Mouse (Mus musculus): ENCODE measurements around the gene Fgd2. TPM values are rescaled to one million over a fixed set of nuclear protein-coding genes. Genes with fewer than 3 reads are reported as not detected.

The Fgd2 gene
- total and polyA plus RNA-seq, 2 experiments: 7.6 to 8.8 TPM

GRCm38 (mm10) chr17:29428213-29428612, 67.5 kb downstream of the Fgd2 start:
- 54% methylated on average over 8 of the region's 8 CpGs for WGBS
- no peak for DNase-seq (ENCODE audit: extremely low read depth, low read depth, low spot score)
- Histone ChIP-seq H3K4me1 (ENCODE audit: control insufficient read depth, insufficient read depth, low read length) (peaks cover 12% of the 10 kb centered on the region), H3K9ac (ENCODE audit: low read depth, low read length) (no peak overlapping the region), H3K36me3 (ENCODE audit: control insufficient read depth, insufficient read depth, low read length) (no peaks in the 10 kb centered on the region), H3K27me3 (ENCODE audit: control insufficient read depth, insufficient read depth, low read length) (no peaks in the 10 kb centered on the region), H3K79me2 (ENCODE audit: control insufficient read depth, insufficient read depth, low read length) (no peaks in the 10 kb centered on the region), H3K4me3 (ENCODE audit: insufficient read depth, low read depth, low read length) (no peak overlapping the region), H3K27ac (replicated peaks; ENCODE audit: insufficient read depth, low read depth, low read length) (no peak overlapping the region)
- TF ChIP-seq CTCF (IDR thresholded peaks at IDR 0.05; ENCODE audit: low read depth, low read length) (no peak), POLR2A (IDR thresholded peaks at IDR 0.05; ENCODE audit: extremely low read depth, insufficient read depth, low read length) (no peak)

GRCm38 (mm10) chr17:29428826-29429225, 68.1 kb downstream of the Fgd2 start:
- H3K27me3 ChIP-seq (ENCODE audit: control insufficient read depth, insufficient read depth, low read length): no peaks in the 10 kb centered on the region
- no peak overlapping the region for H3K4me3 ChIP-seq (ENCODE audit: insufficient read depth, low read depth, low read length)
- H3K79me2 ChIP-seq (ENCODE audit: control insufficient read depth, insufficient read depth, low read length): no peaks in the 10 kb centered on the region
- no peak overlapping the region for H3K27ac ChIP-seq (replicated peaks; ENCODE audit: insufficient read depth, low read depth, low read length)
- TF ChIP-seq POLR2A (IDR thresholded peaks at IDR 0.05; ENCODE audit: extremely low read depth, insufficient read depth, low read length): no peak
- TF ChIP-seq CTCF (IDR thresholded peaks at IDR 0.05; ENCODE audit: low read depth, low read length): no peak
- no peaks in the 10 kb centered on the region for H3K36me3 ChIP-seq (ENCODE audit: control insufficient read depth, insufficient read depth, low read length)
- no peak for DNase-seq (ENCODE audit: extremely low read depth, low read depth, low spot score)
- H3K9ac ChIP-seq (ENCODE audit: low read depth, low read length): no peak overlapping the region
- 80% methylated on average over 2 of the region's 2 CpGs for WGBS
- peaks cover 12% of the 10 kb centered on the region for H3K4me1 ChIP-seq (ENCODE audit: control insufficient read depth, insufficient read depth, low read length)

Other genes starting within 250 kb of the Fgd2 start
- 0.07 TPM in 1 of 2 replicates, not detected in the other for gene Rab44, start 246.8 kb upstream of the Fgd2 start, total RNA-seq (2014; rRNA removed)
- gene Rab44, start 246.8 kb upstream of the Fgd2 start, polyA plus RNA-seq (2012; rRNA removed): 0.15 TPM in 1 of 2 replicates, not detected in the other
- gene Cpne5, start 122.7 kb upstream of the Fgd2 start, total RNA-seq (2014; rRNA removed): not detected in 2 replicates
- not detected in 2 replicates for gene Cpne5, start 122.7 kb upstream of the Fgd2 start, polyA plus RNA-seq (2012; rRNA removed)
- gene Ppil1, start 96.7 kb upstream of the Fgd2 start, total RNA-seq (2014; rRNA removed): 14.7 and 17.1 TPM in 2 replicates
- gene Ppil1, start 96.7 kb upstream of the Fgd2 start, polyA plus RNA-seq (2012; rRNA removed): 10.4 and 14.1 TPM in 2 replicates
- gene BC004004, start 92.1 kb upstream of the Fgd2 start, total RNA-seq (2014; rRNA removed): 85.9 and 94.0 TPM in 2 replicates
- 113 and 114 TPM in 2 replicates for gene BC004004, start 92.1 kb upstream of the Fgd2 start, polyA plus RNA-seq (2012; rRNA removed)
- gene Pi16, start 43.2 kb upstream of the Fgd2 start, total RNA-seq (2014; rRNA removed): 0.13 and 0.28 TPM in 2 replicates
- 0.07 and 0.10 TPM in 2 replicates for gene Pi16, start 43.2 kb upstream of the Fgd2 start, polyA plus RNA-seq (2012; rRNA removed)
- gene Mtch1, start 13.0 kb upstream of the Fgd2 start, total RNA-seq (2014; rRNA removed): 82.7 and 93.8 TPM in 2 replicates
- gene Mtch1, start 13.0 kb upstream of the Fgd2 start, polyA plus RNA-seq (2012; rRNA removed): 136 and 143 TPM in 2 replicates
- 8.9 and 9.5 TPM in 2 replicates for gene Pim1, start 129.8 kb downstream of the Fgd2 start, total RNA-seq (2014; rRNA removed)
- 16.0 and 16.4 TPM in 2 replicates for gene Pim1, start 129.8 kb downstream of the Fgd2 start, polyA plus RNA-seq (2012; rRNA removed)
- not detected in 2 replicates for gene Gm17657, start 188.7 kb downstream of the Fgd2 start, total RNA-seq (2014; rRNA removed)
- not detected in 2 replicates for gene Gm17657, start 188.7 kb downstream of the Fgd2 start, polyA plus RNA-seq (2012; rRNA removed)
- gene Tbc1d22b, start 188.9 kb downstream of the Fgd2 start, total RNA-seq (2014; rRNA removed): 1.2 and 1.3 TPM in 2 replicates
- gene Tbc1d22b, start 188.9 kb downstream of the Fgd2 start, polyA plus RNA-seq (2012; rRNA removed): 4.0 and 4.1 TPM in 2 replicates
- not detected in 2 replicates for gene Tmem217, start 191.5 kb downstream of the Fgd2 start, total RNA-seq (2014; rRNA removed)
- gene Tmem217, start 191.5 kb downstream of the Fgd2 start, polyA plus RNA-seq (2012; rRNA removed): not detected in 2 replicates

Data from liver, adult 2 months (tissue).